Mouse (Mus musculus) spleen, adult 2 months (tissue): Measurements from ENCODE around the gene Noxa1. TPM values are rescaled to one million over a fixed set of nuclear protein-coding genes. Genes with fewer than 3 reads are reported as not detected.

Experiments used
- DNase-seq, 2 experiments: peaks; one replicate each; pipeline versions ENCODE4 v3.0.0 to v3.0.0-alpha.2; 2012 to 2021; ENCODE audit warnings: low spot score in 2 of 2, low read depth in 1 of 2
- H3K27ac ChIP-seq: fragments of 200-500 bp; 2 replicates; pipeline ENCODE4 v1.5.1; 2012; ENCODE audit warnings: low read length, inconsistent platforms; ENCODE audit not compliant: insufficient read depth
- H3K27me3 ChIP-seq: fragments of 200-500 bp; 2 replicates; pipeline ENCODE4 v1.6.1; 2012; ENCODE audit warnings: mild to moderate bottlenecking, moderate library complexity, low read length, inconsistent platforms; ENCODE audit not compliant: control insufficient read depth, insufficient read depth
- H3K36me3 ChIP-seq: fragments of 200-500 bp; 2 replicates; pipeline ENCODE4 v1.6.1; 2012; ENCODE audit warnings: mild to moderate bottlenecking, low read length, inconsistent platforms; ENCODE audit not compliant: control insufficient read depth, insufficient read depth
- H3K4me1 ChIP-seq: fragments of 200-500 bp; 2 replicates; pipeline ENCODE4 v1.6.1; 2011; ENCODE audit warnings: inconsistent platforms; ENCODE audit not compliant: control insufficient read depth, insufficient read depth, insufficient read length
- H3K4me3 ChIP-seq: fragments of 200-500 bp; 2 replicates; pipeline ENCODE4 v1.5.1; 2011; ENCODE audit warnings: mild to moderate bottlenecking, inconsistent platforms; ENCODE audit not compliant: insufficient read depth, insufficient read length; ENCODE audit errors: extremely low read depth
- CTCF ChIP-seq: fragments of 200-500 bp; IDR thresholded peaks from 2 replicates; pipeline ENCODE4 v1.5.1; 2011; ENCODE audit warnings: mild to moderate bottlenecking, inconsistent platforms; ENCODE audit not compliant: insufficient read depth, insufficient read length, insufficient replicate concordance; ENCODE audit errors: extremely low read depth
- POLR2A ChIP-seq: fragments of 200-500 bp; IDR thresholded peaks from 2 replicates; pipeline ENCODE4 v1.6.1; 2011; ENCODE audit warnings: low read depth, low read length, inconsistent platforms
- WGBS: fragments of 180-500 bp; shearing (Covaris S2); methylation state at CpG from one replicate; pipeline ENCODE4 v1.1.7; 2018; 5-methylcytosine and 5-hydroxymethylcytosine counted together
- polyA plus RNA-seq: library from polyadenylated mRNA; depleted of rRNA; stranded (reverse); fragments of >200 nt; gene quantifications from 2 replicates; pipeline ENCODE4 v1.2.3, GENCODE M21; 2012; rRNA removed

Gene Noxa1
- polyA plus RNA-seq, 1 experiment: 0.21 TPM

DNA sequence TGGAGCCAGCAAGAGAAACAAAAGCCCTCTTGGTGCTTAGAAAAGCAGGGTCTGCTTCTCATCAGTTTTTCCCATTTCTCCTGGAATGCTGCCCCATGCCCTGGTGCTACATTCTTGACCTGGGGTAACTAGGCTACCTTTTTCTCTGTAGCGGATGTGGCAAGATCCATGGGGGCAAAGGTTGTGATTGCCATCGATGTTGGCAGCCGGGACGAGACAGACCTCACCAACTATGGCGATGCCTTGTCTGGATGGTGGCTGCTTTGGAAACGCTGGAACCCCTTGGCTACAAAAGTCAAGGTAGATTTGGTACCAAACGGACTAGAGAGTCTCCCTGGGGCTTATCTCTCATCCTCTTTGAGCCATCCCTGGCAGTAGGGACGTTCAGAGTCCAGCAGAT, 43.5 kb downstream of the Noxa1 start:
- no peak overlapping the region for H3K4me3 ChIP-seq
- 94% methylated on average over 8 of the region's 8 CpGs for WGBS
- peaks cover 27% of the 10 kb centered on the region for H3K36me3 ChIP-seq
- TF ChIP-seq POLR2A (no peak), CTCF (no peak)
- no peaks in the 10 kb centered on the region for H3K27me3 ChIP-seq
- no peak overlapping the region for H3K27ac ChIP-seq
- DNase-seq: no peak
- peaks cover 5% of the 10 kb centered on the region; the same call in 1 of the 2 replicates for H3K4me1 ChIP-seq

DNA sequence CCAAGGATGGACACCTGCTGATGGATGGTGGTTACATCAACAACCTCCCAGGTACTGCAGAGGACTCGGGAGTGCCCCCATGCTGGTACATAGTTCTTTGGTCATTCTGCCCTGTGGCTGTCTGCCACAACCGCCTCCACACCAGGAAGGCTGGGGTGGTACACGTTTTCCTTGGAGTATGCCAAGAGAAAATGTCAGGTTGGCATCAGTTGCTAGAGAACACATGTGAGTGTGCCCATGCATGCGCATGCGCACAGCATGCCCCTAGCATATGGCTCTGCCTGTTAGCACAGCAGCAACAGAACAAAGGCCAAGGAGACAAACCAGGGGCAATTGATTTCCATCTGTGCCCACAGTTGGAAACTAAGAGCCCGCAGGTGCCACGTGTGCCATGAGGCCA, 44.0 kb downstream of the Noxa1 start:
- TF ChIP-seq POLR2A (no peak), CTCF (no peak)
- Histone ChIP-seq H3K4me3 (no peak overlapping the region), H3K27me3 (no peaks in the 10 kb centered on the region), H3K36me3 (peaks cover 29% of the 10 kb centered on the region), H3K27ac (no peak overlapping the region), H3K4me1 (peaks cover 5% of the 10 kb centered on the region; the same call in 1 of the 2 replicates)
- 95% methylated on average over 7 of the region's 7 CpGs for WGBS
- DNase-seq: no peak

DNA sequence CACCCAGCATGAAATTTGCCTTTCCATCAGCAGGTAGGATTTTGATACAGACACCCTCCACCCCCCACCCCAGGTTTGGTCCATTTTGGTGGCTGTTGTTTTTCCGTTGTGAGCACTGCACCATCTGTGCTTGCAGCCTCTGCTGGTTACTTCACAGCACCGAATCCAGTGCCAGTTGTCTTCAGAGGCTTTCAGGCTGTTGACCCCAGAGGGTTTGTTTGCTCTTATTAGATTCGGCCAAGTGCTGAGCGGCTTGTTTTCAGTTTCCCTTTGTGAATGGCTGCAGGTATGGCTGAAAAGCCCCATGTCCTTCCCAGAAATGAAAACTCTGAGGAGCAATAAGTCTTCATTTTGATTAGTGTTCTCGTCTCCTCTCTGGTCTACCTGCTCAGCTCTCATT, 54.9 kb downstream of the Noxa1 start:
- H3K36me3 ChIP-seq: peaks cover 25% of the 10 kb centered on the region
- 96% methylated on average over 5 of the region's 5 CpGs for WGBS
- TF ChIP-seq CTCF (no peak), POLR2A (no peak)
- H3K27ac ChIP-seq: no peak overlapping the region
- no peaks in the 10 kb centered on the region for H3K27me3 ChIP-seq
- no peak for DNase-seq
- H3K4me1 ChIP-seq: no peaks in the 10 kb centered on the region
- H3K4me3 ChIP-seq: no peak overlapping the region

Other genes with a start within 250 kb of the Noxa1 start
- gene Ehmt1, start 175.5 kb downstream of the Noxa1 start, polyA plus RNA-seq: 39.4 and 43.8 TPM in 2 replicates
- 192 and 248 TPM in 2 replicates for gene Arrdc1, start 159.9 kb downstream of the Noxa1 start, polyA plus RNA-seq
- gene Zmynd19, start 145.4 kb downstream of the Noxa1 start, polyA plus RNA-seq: 3.8 and 4.9 TPM in 2 replicates
- gene Dph7, start 132.7 kb downstream of the Noxa1 start, polyA plus RNA-seq: 16.0 and 18.3 TPM in 2 replicates
- gene Mrpl41, start 120.1 kb downstream of the Noxa1 start, polyA plus RNA-seq: 12.6 and 18.8 TPM in 2 replicates
- 43.0 and 50.4 TPM in 2 replicates for gene Pnpla7, start 119.1 kb downstream of the Noxa1 start, polyA plus RNA-seq
- 43.0 and 81.9 TPM in 2 replicates for gene Nsmf, start 40.8 kb downstream of the Noxa1 start, polyA plus RNA-seq
- 0.05 and 0.14 TPM in 2 replicates for gene Entpd8, start 14.8 kb downstream of the Noxa1 start, polyA plus RNA-seq
- gene Nrarp, start 85.6 kb upstream of the Noxa1 start, polyA plus RNA-seq: 8.0 and 13.8 TPM in 2 replicates
- 77.5 and 104 TPM in 2 replicates for gene Tor4a, start 101.7 kb upstream of the Noxa1 start, polyA plus RNA-seq
- gene Nelfb, start 116.3 kb upstream of the Noxa1 start, polyA plus RNA-seq: 61.6 and 68.1 TPM in 2 replicates
- gene Stpg3, start 119.5 kb upstream of the Noxa1 start, polyA plus RNA-seq: 0.05 TPM in 1 of 2 replicates, not detected in the other
- gene Fam166a, start 123.6 kb upstream of the Noxa1 start, polyA plus RNA-seq: 0.11 and 0.16 TPM in 2 replicates
- 222 and 307 TPM in 2 replicates for gene Tubb4b, start 129.6 kb upstream of the Noxa1 start, polyA plus RNA-seq
- gene Slc34a3, start 139.2 kb upstream of the Noxa1 start, polyA plus RNA-seq: 0.04 and 0.06 TPM in 2 replicates
- not detected in 2 replicates for gene Rnf224, start 141.6 kb upstream of the Noxa1 start, polyA plus RNA-seq
- 1.8 and 2.1 TPM in 2 replicates for gene Rnf208, start 147.1 kb upstream of the Noxa1 start, polyA plus RNA-seq
- gene Cysrt1, start 147.3 kb upstream of the Noxa1 start, polyA plus RNA-seq: not detected in 2 replicates
- 21.0 and 25.2 TPM in 2 replicates for gene AL732309.1, start 151.7 kb upstream of the Noxa1 start, polyA plus RNA-seq
- 44.4 and 60.5 TPM in 2 replicates for gene Tmem203, start 160.3 kb upstream of the Noxa1 start, polyA plus RNA-seq
- gene Tprn, start 167.5 kb upstream of the Noxa1 start, polyA plus RNA-seq: 17.1 and 23.5 TPM in 2 replicates
- 45.5 and 67.8 TPM in 2 replicates for gene Ssna1, start 177.3 kb upstream of the Noxa1 start, polyA plus RNA-seq
- 55.7 and 68.8 TPM in 2 replicates for gene Anapc2, start 177.3 kb upstream of the Noxa1 start, polyA plus RNA-seq
- gene Tmem210, start 193.0 kb upstream of the Noxa1 start, polyA plus RNA-seq: not detected in 2 replicates
- gene Lrrc26, start 194.8 kb upstream of the Noxa1 start, polyA plus RNA-seq: 0.28 and 0.77 TPM in 2 replicates
- gene Grin1, start 224.0 kb upstream of the Noxa1 start, polyA plus RNA-seq: 0.04 and 0.26 TPM in 2 replicates
- 11.4 and 14.6 TPM in 2 replicates for gene Man1b1, start 237.2 kb upstream of the Noxa1 start, polyA plus RNA-seq